Mouse (Mus musculus): ENCODE results near the gene Akr7a5. TPM values are rescaled to one million over a fixed set of nuclear protein-coding genes. Genes with fewer than 3 reads are reported as not detected.

The Akr7a5 gene
- polyA plus RNA-seq, 1 experiment from 2014 or later, result 56.7 TPM

- Histone ChIP-seq H3K27ac (ENCODE audit: low read length) (no peak overlapping the region), H3K36me3 (ENCODE audit: control insufficient read depth, insufficient read depth) (no peaks in the 10 kb centered on the region), H3K9me3 (ENCODE audit: control insufficient read depth, low read length) (no peaks in the 10 kb centered on the region), H3K27me3 (replicated peaks; ENCODE audit: control insufficient read depth, insufficient read depth, low read length) (no peaks in the 10 kb centered on the region), H3K9ac (replicated peaks; ENCODE audit: low read depth, low read length) (no peak overlapping the region), H3K4me1 (replicated peaks; ENCODE audit: control insufficient read depth, insufficient read depth, low read length) (no peaks in the 10 kb centered on the region), H3K4me3 (replicated peaks; ENCODE audit: low read length) (no peak overlapping the region), H3K4me2 (ENCODE audit: low read length) (no peak overlapping the region)
- no peak for ATAC-seq
- 93% methylated on average over 7 of the region's 7 CpGs for WGBS
Observed at GRCm38 (mm10) chr4:139274573-139274972, 36.0 kb upstream of the Akr7a5 start.

- no peaks in the 10 kb centered on the region for H3K4me1 ChIP-seq (replicated peaks; ENCODE audit: control insufficient read depth, insufficient read depth, low read length)
- no peak overlapping the region for H3K4me2 ChIP-seq (ENCODE audit: low read length)
- 94% methylated on average over 7 of the region's 7 CpGs for WGBS
- no peak for ATAC-seq
- peaks cover 7% of the 10 kb centered on the region for H3K36me3 ChIP-seq (ENCODE audit: control insufficient read depth, insufficient read depth)
- H3K9me3 ChIP-seq (ENCODE audit: control insufficient read depth, low read length), result no peaks in the 10 kb centered on the region
- no peak overlapping the region for H3K27ac ChIP-seq (ENCODE audit: low read length)
- H3K27me3 ChIP-seq (replicated peaks; ENCODE audit: control insufficient read depth, insufficient read depth, low read length), result no peaks in the 10 kb centered on the region
- H3K9ac ChIP-seq (replicated peaks; ENCODE audit: low read depth, low read length), result no peak overlapping the region
- H3K4me3 ChIP-seq (replicated peaks; ENCODE audit: low read length), result no peak overlapping the region
Observed at GRCm38 (mm10) chr4:139276411-139276810, 34.1 kb upstream of the Akr7a5 start.

GRCm38 (mm10) chr4:139280530-139280929 lies 30.0 kb upstream of the Akr7a5 start:
- no peaks in the 10 kb centered on the region for H3K27me3 ChIP-seq (replicated peaks; ENCODE audit: control insufficient read depth, insufficient read depth, low read length)
- no peak overlapping the region for H3K9ac ChIP-seq (replicated peaks; ENCODE audit: low read depth, low read length)
- 92% methylated on average over 12 of the region's 12 CpGs for WGBS
- peaks cover 11% of the 10 kb centered on the region for H3K36me3 ChIP-seq (ENCODE audit: control insufficient read depth, insufficient read depth)
- peaks cover 3% of the 10 kb centered on the region; the same call in 1 of the 2 replicates for H3K4me1 ChIP-seq (replicated peaks; ENCODE audit: control insufficient read depth, insufficient read depth, low read length)
- H3K4me3 ChIP-seq (replicated peaks; ENCODE audit: low read length), result no peak overlapping the region
- H3K4me2 ChIP-seq (ENCODE audit: low read length), result no peak overlapping the region
- H3K27ac ChIP-seq (ENCODE audit: low read length), result no peak overlapping the region
- ATAC-seq, result no peak
- no peaks in the 10 kb centered on the region for H3K9me3 ChIP-seq (ENCODE audit: control insufficient read depth, low read length)

GRCm38 (mm10) chr4:139281791-139282345 lies 28.7 kb upstream of the Akr7a5 start:
- no peak overlapping the region for H3K9ac ChIP-seq (replicated peaks; ENCODE audit: low read depth, low read length)
- H3K27me3 ChIP-seq (replicated peaks; ENCODE audit: control insufficient read depth, insufficient read depth, low read length), result no peaks in the 10 kb centered on the region
- H3K36me3 ChIP-seq (ENCODE audit: control insufficient read depth, insufficient read depth), result peaks cover 11% of the 10 kb centered on the region
- ATAC-seq, result no peak
- H3K4me3 ChIP-seq (replicated peaks; ENCODE audit: low read length), result no peak overlapping the region
- H3K4me2 ChIP-seq (ENCODE audit: low read length), result no peak overlapping the region
- peaks cover 3% of the 10 kb centered on the region; the same call in 1 of the 2 replicates for H3K4me1 ChIP-seq (replicated peaks; ENCODE audit: control insufficient read depth, insufficient read depth, low read length)
- WGBS, result 94% methylated on average over 16 of the region's 16 CpGs
- no peak overlapping the region for H3K27ac ChIP-seq (ENCODE audit: low read length)
- H3K9me3 ChIP-seq (ENCODE audit: control insufficient read depth, low read length), result no peaks in the 10 kb centered on the region

- H3K4me3 ChIP-seq (replicated peaks; ENCODE audit: low read length), result no peak overlapping the region
- H3K27me3 ChIP-seq (replicated peaks; ENCODE audit: control insufficient read depth, insufficient read depth, low read length), result no peaks in the 10 kb centered on the region
- peaks cover 3% of the 10 kb centered on the region; the same call in 1 of the 2 replicates for H3K4me1 ChIP-seq (replicated peaks; ENCODE audit: control insufficient read depth, insufficient read depth, low read length)
- 64% methylated on average over 6 of the region's 6 CpGs for WGBS
- no peak overlapping the region for H3K4me2 ChIP-seq (ENCODE audit: low read length)
- no peak overlapping the region for H3K27ac ChIP-seq (ENCODE audit: low read length)
- no peak for ATAC-seq
- peaks cover 11% of the 10 kb centered on the region for H3K36me3 ChIP-seq (ENCODE audit: control insufficient read depth, insufficient read depth)
- no peak overlapping the region for H3K9ac ChIP-seq (replicated peaks; ENCODE audit: low read depth, low read length)
- no peaks in the 10 kb centered on the region for H3K9me3 ChIP-seq (ENCODE audit: control insufficient read depth, low read length)
Observed at GRCm38 (mm10) chr4:139282955-139283417, 27.6 kb upstream of the Akr7a5 start.

- Histone ChIP-seq H3K9me3 (ENCODE audit: control insufficient read depth, low read length) (no peaks in the 10 kb centered on the region), H3K36me3 (ENCODE audit: control insufficient read depth, insufficient read depth) (peaks cover 13% of the 10 kb centered on the region), H3K4me2 (ENCODE audit: low read length) (no peak overlapping the region), H3K27ac (ENCODE audit: low read length) (no peak overlapping the region), H3K27me3 (replicated peaks; ENCODE audit: control insufficient read depth, insufficient read depth, low read length) (no peaks in the 10 kb centered on the region), H3K9ac (replicated peaks; ENCODE audit: low read depth, low read length) (no peak overlapping the region), H3K4me3 (replicated peaks; ENCODE audit: low read length) (no peak overlapping the region), H3K4me1 (replicated peaks; ENCODE audit: control insufficient read depth, insufficient read depth, low read length) (peaks cover 3% of the 10 kb centered on the region; the same call in 1 of the 2 replicates)
- ATAC-seq, result no peak
- 92% methylated on average over 15 of the region's 15 CpGs for WGBS
Observed at GRCm38 (mm10) chr4:139284877-139285276, 25.7 kb upstream of the Akr7a5 start.

GRCm38 (mm10) chr4:139286234-139286633 lies 24.3 kb upstream of the Akr7a5 start:
- Histone ChIP-seq H3K4me3 (replicated peaks; ENCODE audit: low read length) (no peak overlapping the region), H3K9me3 (ENCODE audit: control insufficient read depth, low read length) (no peaks in the 10 kb centered on the region), H3K4me1 (replicated peaks; ENCODE audit: control insufficient read depth, insufficient read depth, low read length) (peaks cover 3% of the 10 kb centered on the region; the same call in 1 of the 2 replicates), H3K27me3 (replicated peaks; ENCODE audit: control insufficient read depth, insufficient read depth, low read length) (no peaks in the 10 kb centered on the region), H3K36me3 (ENCODE audit: control insufficient read depth, insufficient read depth) (peaks cover 7% of the 10 kb centered on the region), H3K9ac (replicated peaks; ENCODE audit: low read depth, low read length) (no peak overlapping the region), H3K4me2 (ENCODE audit: low read length) (no peak overlapping the region), H3K27ac (ENCODE audit: low read length) (no peak overlapping the region)
- no peak for ATAC-seq
- 83% methylated on average over 5 of the region's 5 CpGs for WGBS

GRCm38 (mm10) chr4:139287122-139287863 lies 23.3 kb upstream of the Akr7a5 start:
- peaks cover 3% of the 10 kb centered on the region; the same call in 1 of the 2 replicates for H3K4me1 ChIP-seq (replicated peaks; ENCODE audit: control insufficient read depth, insufficient read depth, low read length)
- no peaks in the 10 kb centered on the region for H3K27me3 ChIP-seq (replicated peaks; ENCODE audit: control insufficient read depth, insufficient read depth, low read length)
- H3K9ac ChIP-seq (replicated peaks; ENCODE audit: low read depth, low read length), result no peak overlapping the region
- H3K4me3 ChIP-seq (replicated peaks; ENCODE audit: low read length), result no peak overlapping the region
- no peak; the same call in 1 of the 2 replicates for ATAC-seq
- 80% methylated on average over 18 of the region's 18 CpGs for WGBS
- H3K9me3 ChIP-seq (ENCODE audit: control insufficient read depth, low read length), result no peaks in the 10 kb centered on the region
- H3K27ac ChIP-seq (ENCODE audit: low read length), result no peak overlapping the region
- H3K4me2 ChIP-seq (ENCODE audit: low read length), result no peak overlapping the region
- 0 out of 2 replicates have a peak, but pooled peaks cover 2% of the 10 kb centered on the region for H3K36me3 ChIP-seq (ENCODE audit: control insufficient read depth, insufficient read depth)

- 68% methylated on average over 10 of the region's 10 CpGs for WGBS
- Histone ChIP-seq H3K27me3 (replicated peaks; ENCODE audit: control insufficient read depth, insufficient read depth, low read length) (no peaks in the 10 kb centered on the region), H3K4me1 (replicated peaks; ENCODE audit: control insufficient read depth, insufficient read depth, low read length) (no peaks in the 10 kb centered on the region), H3K4me3 (replicated peaks; ENCODE audit: low read length) (no peak overlapping the region), H3K9me3 (ENCODE audit: control insufficient read depth, low read length) (no peaks in the 10 kb centered on the region), H3K36me3 (ENCODE audit: control insufficient read depth, insufficient read depth) (0 out of 2 replicates have a peak, but pooled peaks cover 2% of the 10 kb centered on the region), H3K27ac (ENCODE audit: low read length) (no peak overlapping the region), H3K9ac (replicated peaks; ENCODE audit: low read depth, low read length) (no peak overlapping the region), H3K4me2 (ENCODE audit: low read length) (no peak overlapping the region)
- ATAC-seq, result no peak
Observed at GRCm38 (mm10) chr4:139289017-139289416, 21.5 kb upstream of the Akr7a5 start.

Data from forebrain, embryonic 16.5 days (tissue).